Mouse (Mus musculus): ENCODE measurements around the gene Suclg2. TPM values are rescaled to one million over a fixed set of nuclear protein-coding genes. Genes with fewer than 3 reads are reported as not detected.
A peak's percentile ranks its signal among the peaks of the same experiment; 100 is the strongest.
"Not testable (repeated sequence)": the region's sequence is repeated elsewhere in the genome, so short reads cannot be mapped to it uniquely, and the experiment has no call there.

Gene Suclg2
- polyA plus RNA-seq, 1 experiment from 2014 or later: 51.5 TPM

GRCm38 (mm10) chr6:95608123-95608522 is 110.5 kb downstream of the Suclg2 start:
- Histone ChIP-seq H3K4me3 (no peak overlapping the region), H3K27me3 (ENCODE audit: low read depth, poor library complexity, severe bottlenecking) (no peaks in the 10 kb centered on the region), H3K27ac (replicated peaks) (no peak overlapping the region), H3K9me3 (replicated peaks) (no peaks in the 10 kb centered on the region), H3K36me3 (no peaks in the 10 kb centered on the region; the same call in 1 of the 2 replicates), H3K4me1 (no peaks in the 10 kb centered on the region)
- WGBS: 87% methylated on average over 3 of the region's 3 CpGs
- DNase-seq (ENCODE audit: low spot score): no peak

DNA sequence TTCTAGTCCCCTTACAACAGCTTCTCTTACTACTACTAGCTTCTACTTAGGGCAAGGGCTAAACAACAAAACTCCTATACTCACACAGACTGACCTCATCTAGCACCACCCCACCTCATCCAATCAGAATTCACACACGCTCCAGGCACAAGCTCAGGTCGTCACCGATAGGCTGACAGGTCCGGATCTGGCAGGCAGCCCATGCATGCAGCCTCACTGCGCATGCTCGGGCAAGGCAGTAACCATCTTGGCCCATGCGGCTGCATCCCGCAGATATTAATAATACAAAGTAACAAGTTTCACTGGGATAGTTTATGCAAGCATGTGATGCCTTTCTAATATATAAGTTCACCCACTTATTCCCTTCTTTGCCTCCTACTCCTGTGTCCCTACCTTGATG is 117.9 kb downstream of the Suclg2 start:
- not testable (repeated sequence) for H3K27me3 ChIP-seq (ENCODE audit: low read depth, poor library complexity, severe bottlenecking); H3K9me3 ChIP-seq (replicated peaks); DNase-seq (ENCODE audit: low spot score); H3K27ac ChIP-seq (replicated peaks); H3K4me1 ChIP-seq; H3K4me3 ChIP-seq; H3K36me3 ChIP-seq
- WGBS: 94% methylated on average over 8 of the region's 8 CpGs

DNA sequence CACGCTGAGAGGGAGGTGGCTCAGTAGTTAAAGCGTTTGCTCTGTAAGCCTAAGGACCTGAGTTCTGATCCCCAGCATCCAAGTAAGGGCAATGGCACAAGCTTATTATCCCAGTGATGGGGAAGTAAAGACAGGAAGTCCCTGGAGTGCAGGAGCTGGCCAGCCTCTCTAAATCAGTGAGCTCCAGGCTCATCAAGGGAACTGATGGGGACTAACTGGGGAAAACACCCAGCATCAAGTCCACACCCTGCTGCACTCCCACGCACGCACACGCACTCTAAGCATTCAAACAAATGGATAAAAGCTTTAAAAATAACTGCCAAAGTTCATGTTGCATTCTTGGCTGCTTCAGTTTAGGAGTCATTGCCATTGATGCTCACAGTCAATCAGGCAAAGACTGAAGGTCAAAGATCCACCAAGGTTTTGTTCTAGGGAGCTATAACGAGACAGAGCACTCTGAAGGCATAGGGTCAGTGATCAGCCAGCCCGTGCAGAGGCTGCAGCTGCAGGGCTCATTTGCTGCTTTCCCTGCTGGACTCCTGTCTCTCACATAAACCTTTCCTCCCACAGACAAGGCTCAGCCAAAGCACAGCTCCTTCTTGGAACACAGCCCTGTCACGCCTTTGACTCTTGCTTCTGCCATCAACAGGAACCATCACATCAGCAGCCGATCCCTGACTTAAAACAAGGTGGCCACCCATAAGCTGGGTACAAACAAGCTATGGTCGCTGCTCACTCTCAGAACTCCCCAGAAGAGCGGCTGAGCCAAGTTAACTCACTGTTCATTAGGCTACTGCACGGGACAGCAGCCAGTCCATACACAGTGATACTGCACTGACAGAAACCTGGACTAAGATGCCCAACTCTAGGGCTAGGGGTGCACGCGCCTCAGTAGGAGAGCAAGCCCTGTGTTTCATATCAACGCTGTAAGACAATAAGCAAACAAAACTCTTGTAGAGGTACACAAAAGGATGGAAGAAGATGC is 121.5 kb downstream of the Suclg2 start:
- no peaks in the 10 kb centered on the region for H3K9me3 ChIP-seq (replicated peaks)
- H3K4me3 ChIP-seq: no peak overlapping the region
- H3K27ac ChIP-seq (replicated peaks): no peak overlapping the region
- H3K4me1 ChIP-seq: peaks cover 7% of the 10 kb centered on the region; the same call in 1 of the 2 replicates
- 0 out of 2 replicates have a peak, but pooled peaks cover 5% of the 10 kb centered on the region for H3K36me3 ChIP-seq
- no peak for DNase-seq (ENCODE audit: low spot score)
- H3K27me3 ChIP-seq (ENCODE audit: low read depth, poor library complexity, severe bottlenecking): no peaks in the 10 kb centered on the region
- WGBS: 83% methylated on average over 15 of the region's 15 CpGs

GRCm38 (mm10) chr6:95595852-95596251 is 122.7 kb downstream of the Suclg2 start:
- Histone ChIP-seq H3K27ac (replicated peaks) (no peak overlapping the region), H3K4me1 (peaks cover 7% of the 10 kb centered on the region; the same call in 1 of the 2 replicates), H3K4me3 (no peak overlapping the region), H3K27me3 (ENCODE audit: low read depth, poor library complexity, severe bottlenecking) (no peaks in the 10 kb centered on the region), H3K9me3 (replicated peaks) (no peaks in the 10 kb centered on the region), H3K36me3 (0 out of 2 replicates have a peak, but pooled peaks cover 5% of the 10 kb centered on the region)
- no peak for DNase-seq (ENCODE audit: low spot score)
- 84% methylated on average over 2 of the region's 2 CpGs for WGBS

DNA sequence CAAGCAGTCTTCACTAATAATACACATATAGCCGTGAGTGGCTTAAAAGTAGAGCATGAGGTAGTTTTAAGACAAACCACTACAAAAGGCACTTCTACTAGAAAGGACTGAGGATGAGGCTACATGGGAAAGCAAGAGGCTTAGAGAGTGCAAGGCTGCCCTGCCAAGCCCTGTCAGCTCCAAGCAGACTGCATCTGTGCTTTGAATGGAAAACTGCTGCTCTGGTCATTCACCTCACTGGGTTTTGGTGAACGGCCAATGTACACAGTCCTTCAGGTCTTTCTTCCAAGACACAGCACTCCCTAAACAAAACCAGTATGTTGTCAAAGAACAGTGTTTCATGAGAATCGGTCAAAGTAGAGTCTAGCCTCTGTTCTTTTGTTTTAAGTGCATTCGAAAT is 124.4 kb downstream of the Suclg2 start:
- Histone ChIP-seq H3K4me3 (no peak overlapping the region), H3K9me3 (replicated peaks) (no peaks in the 10 kb centered on the region), H3K36me3 (0 out of 2 replicates have a peak, but pooled peaks cover 5% of the 10 kb centered on the region), H3K27ac (replicated peaks) (no peak overlapping the region), H3K4me1 (peaks cover 14% of the 10 kb centered on the region; the same call in 1 of the 2 replicates), H3K27me3 (ENCODE audit: low read depth, poor library complexity, severe bottlenecking) (no peaks in the 10 kb centered on the region)
- 90% methylated on average over 4 of the region's 4 CpGs for WGBS
- no peak for DNase-seq (ENCODE audit: low spot score)

- 0 out of 2 replicates have a peak, but pooled peaks cover 5% of the 10 kb centered on the region for H3K36me3 ChIP-seq
- no peak overlapping the region for H3K27ac ChIP-seq (replicated peaks)
- H3K4me1 ChIP-seq: peaks cover 12% of the 10 kb centered on the region; the same call in 1 of the 2 replicates
- no peaks in the 10 kb centered on the region for H3K9me3 ChIP-seq (replicated peaks)
- DNase-seq (ENCODE audit: low spot score): no peak
- H3K27me3 ChIP-seq (ENCODE audit: low read depth, poor library complexity, severe bottlenecking): no peaks in the 10 kb centered on the region
- H3K4me3 ChIP-seq: no peak overlapping the region
- WGBS: 91% methylated on average over 6 of the region's 6 CpGs
Measured at GRCm38 (mm10) chr6:95592396-95592795, 126.2 kb downstream of the Suclg2 start.

DNA sequence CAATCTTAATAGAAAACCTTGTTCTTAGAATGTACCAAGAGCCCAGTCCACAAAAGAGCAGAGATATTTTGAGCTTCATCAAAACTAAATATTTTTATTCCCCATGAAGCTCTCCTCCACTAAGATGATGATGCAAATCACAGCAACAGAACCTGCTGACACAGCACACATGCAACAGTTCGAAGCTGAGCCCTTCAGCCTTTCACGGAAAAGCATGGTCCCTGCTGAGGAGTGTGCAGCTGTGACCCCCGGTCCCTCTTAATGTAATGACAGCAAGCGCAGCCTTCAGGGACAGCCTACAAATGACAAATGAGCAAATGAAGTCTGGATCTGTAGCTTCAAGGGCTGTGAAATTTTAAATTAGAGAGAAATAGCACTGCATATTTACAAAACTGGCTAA is 128.1 kb downstream of the Suclg2 start:
- Histone ChIP-seq H3K4me1 (peaks cover 6% of the 10 kb centered on the region; the same call in 1 of the 2 replicates), H3K27ac (replicated peaks) (no peak overlapping the region), H3K4me3 (no peak overlapping the region), H3K9me3 (replicated peaks) (no peaks in the 10 kb centered on the region), H3K36me3 (0 out of 2 replicates have a peak, but pooled peaks cover 5% of the 10 kb centered on the region), H3K27me3 (ENCODE audit: low read depth, poor library complexity, severe bottlenecking) (no peaks in the 10 kb centered on the region)
- WGBS: 70% methylated on average over 4 of the region's 4 CpGs
- no peak for DNase-seq (ENCODE audit: low spot score)

DNA sequence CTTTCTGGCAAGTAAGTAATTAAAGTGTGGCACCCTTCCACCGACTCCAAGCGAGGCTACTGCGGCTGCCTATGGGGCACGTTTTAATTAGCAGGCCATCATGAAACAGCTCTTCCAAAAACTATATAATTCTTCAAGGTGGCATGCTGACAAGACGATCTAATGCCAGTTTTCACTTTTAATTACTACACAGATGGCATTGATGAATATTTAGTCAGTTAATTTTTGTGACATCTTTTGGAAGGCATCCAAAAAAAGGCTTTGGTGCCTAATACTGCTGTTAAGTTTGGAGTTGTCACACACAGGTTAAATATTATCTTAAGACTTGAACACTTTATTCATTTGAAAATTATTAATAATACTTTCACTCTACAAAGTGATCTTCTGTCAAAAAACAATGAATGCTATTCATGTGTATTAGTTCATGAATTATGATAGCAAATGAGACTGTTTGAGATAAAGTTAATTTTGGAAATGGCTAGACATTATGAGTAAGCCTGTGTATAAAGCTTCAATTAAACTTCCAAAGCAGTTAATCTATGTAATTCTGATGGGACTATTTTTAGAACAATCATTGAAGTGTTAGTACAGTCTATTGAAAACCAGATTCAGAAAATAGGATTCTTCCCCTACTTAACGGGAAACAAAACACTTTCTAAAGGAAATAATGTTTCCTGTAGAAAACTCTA is 131.3 kb downstream of the Suclg2 start:
- no peak for DNase-seq (ENCODE audit: low spot score)
- 91% methylated on average over 6 of the region's 6 CpGs for WGBS
- H3K4me1 ChIP-seq: peaks cover 6% of the 10 kb centered on the region; the same call in 1 of the 2 replicates
- 0 out of 2 replicates have a peak, but pooled peaks cover 4% of the 10 kb centered on the region for H3K9me3 ChIP-seq (replicated peaks)
- no peak overlapping the region for H3K4me3 ChIP-seq
- H3K36me3 ChIP-seq: peaks cover 10% of the 10 kb centered on the region
- H3K27ac ChIP-seq (replicated peaks): no peak overlapping the region
- H3K27me3 ChIP-seq (ENCODE audit: low read depth, poor library complexity, severe bottlenecking): no peaks in the 10 kb centered on the region

GRCm38 (mm10) chr6:95581893-95582292 is 136.7 kb downstream of the Suclg2 start:
- Histone ChIP-seq H3K4me1 (no peaks in the 10 kb centered on the region), H3K27me3 (ENCODE audit: low read depth, poor library complexity, severe bottlenecking) (no peaks in the 10 kb centered on the region), H3K36me3 (peaks cover 10% of the 10 kb centered on the region), H3K27ac (replicated peaks) (no peak overlapping the region), H3K4me3 (no peak overlapping the region), H3K9me3 (replicated peaks) (0 out of 2 replicates have a peak, but pooled peaks cover 4% of the 10 kb centered on the region)
- WGBS: 85% methylated on average over 3 of the region's 3 CpGs
- no peak for DNase-seq (ENCODE audit: low spot score)

DNA sequence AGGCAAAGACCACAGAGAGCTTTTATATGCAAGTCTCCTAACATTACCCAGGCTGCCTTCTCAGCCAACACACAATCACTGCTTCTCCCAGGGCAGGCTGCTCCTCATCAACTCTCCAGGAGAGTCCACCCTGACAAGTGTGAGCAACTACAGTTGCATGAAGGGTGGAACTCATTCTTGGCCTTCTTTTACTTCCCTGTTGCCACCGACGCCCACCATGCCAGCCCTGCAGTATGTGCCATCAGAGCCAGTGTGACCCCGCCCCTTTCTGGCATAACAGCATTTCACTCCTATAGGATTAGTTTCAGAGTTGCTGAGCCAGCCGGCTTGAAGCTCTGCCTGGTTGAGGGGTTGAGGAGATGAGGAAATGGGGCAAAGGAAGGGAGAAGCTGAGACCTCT is 138.8 kb downstream of the Suclg2 start:
- 73% methylated on average over 4 of the region's 4 CpGs for WGBS

DNA sequence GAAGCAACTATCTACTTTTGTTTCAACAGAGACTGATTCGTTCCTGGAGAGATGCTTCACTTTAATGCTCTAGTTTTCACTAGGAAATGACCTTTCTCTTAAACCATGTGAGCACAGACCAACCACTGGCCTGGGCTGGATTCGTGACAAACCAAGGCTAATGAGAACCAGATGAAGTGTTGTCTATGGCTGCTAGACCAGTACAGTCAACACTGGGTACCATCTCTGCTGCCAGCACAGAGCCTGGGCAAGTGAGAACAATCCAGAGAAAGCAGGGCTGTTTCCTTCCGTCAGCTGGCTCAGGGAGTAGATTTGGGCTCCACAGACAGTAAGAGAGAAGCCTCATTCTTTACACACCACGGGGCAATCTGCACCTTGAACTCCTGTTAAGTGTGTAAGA is 143.1 kb downstream of the Suclg2 start:
- Histone ChIP-seq H3K27me3 (ENCODE audit: low read depth, poor library complexity, severe bottlenecking) (no peaks in the 10 kb centered on the region), H3K27ac (replicated peaks) (peak overlapping the region; percentile 63), H3K4me1 (peaks cover 47% of the 10 kb centered on the region), H3K4me3 (no peak overlapping the region), H3K36me3 (no peaks in the 10 kb centered on the region; the same call in 1 of the 2 replicates), H3K9me3 (replicated peaks) (no peaks in the 10 kb centered on the region)
- DNase-seq (ENCODE audit: low spot score): no peak
- WGBS: 29% methylated on average over 4 of the region's 4 CpGs

More for the DNA sequence above, 138.8 kb downstream of the Suclg2 start:
- no peaks in the 10 kb centered on the region for H3K27me3 ChIP-seq (ENCODE audit: low read depth, poor library complexity, severe bottlenecking)
- H3K4me3 ChIP-seq: no peak overlapping the region
- H3K27ac ChIP-seq (replicated peaks): no peak overlapping the region
- H3K9me3 ChIP-seq (replicated peaks): 0 out of 2 replicates have a peak, but pooled peaks cover 4% of the 10 kb centered on the region
- H3K36me3 ChIP-seq: peaks cover 9% of the 10 kb centered on the region
- no peak for DNase-seq (ENCODE audit: low spot score)
- peaks cover 16% of the 10 kb centered on the region for H3K4me1 ChIP-seq

GRCm38 (mm10) chr6:95574867-95575266 is 143.7 kb downstream of the Suclg2 start:
- WGBS: 9% methylated on average over 3 of the region's 3 CpGs
- Histone ChIP-seq H3K27ac (replicated peaks) (peak overlapping the region; percentile 30), H3K27me3 (ENCODE audit: low read depth, poor library complexity, severe bottlenecking) (no peaks in the 10 kb centered on the region), H3K4me1 (peaks cover 47% of the 10 kb centered on the region), H3K4me3 (no peak overlapping the region), H3K36me3 (no peaks in the 10 kb centered on the region; the same call in 1 of the 2 replicates), H3K9me3 (replicated peaks) (no peaks in the 10 kb centered on the region)
- DNase-seq (ENCODE audit: low spot score): no peak
